ENCODE assay signal across 8 mouse cellular contexts in genomic region chr2:101905534-101906378, GRCm38 (mm10). TPM values are rescaled to one million over a fixed set of nuclear protein-coding genes. Genes with fewer than 3 reads are reported as not detected.
A peak's percentile ranks its signal among the peaks of the same experiment; 100 is the strongest.
DNase-seq lines count a peak whose midpoint lies in the region; ATAC-seq and TF ChIP-seq lines count a peak whose summit lies in the region.

No protein-coding gene starts in this region.

- no peak overlapping the region for H3K27ac ChIP-seq in cortical plate, adult 2 months (ENCODE audit: insufficient read depth, low read length)

- peak; percentile 86 for TF ChIP-seq CTCF in cortical plate, adult 2 months (IDR thresholded peaks at IDR 0.05; ENCODE audit: extremely low read depth, insufficient read depth, low read length)

- DNase-seq in ZHBTc4 (ENCODE audit: low read depth, low spot score): peak; percentile 90
- peak; percentile 71 for DNase-seq in gastrocnemius, postnatal 14 days
- DNase-seq in left cerebral cortex, adult 9 months (ENCODE audit: low spot score in 2 of 2): peak; percentile 50 to 90
- peak; percentile 88 for DNase-seq in right cerebral cortex, postnatal 14 days
- peak; percentile 69 for DNase-seq in urinary bladder, postnatal 25 days (ENCODE audit: low spot score)

- intact Hi-C loops in gastrocnemius, postnatal 14 days (cut with DNase I; ENCODE audit: low total_unique reads): loop anchor here (5.0 to 10.0 kb wide), 3 partner anchors 122 to 547 kb away; partner anchors contain the start of gene Fjx1

- TF ChIP-seq POLR2A in cortical plate, adult 2 months (IDR thresholded peaks at IDR 0.05; ENCODE audit: extremely low read depth, insufficient read depth, low read length): no peak

- no peak overlapping the region for H3K4me3 ChIP-seq in cortical plate, adult 2 months (ENCODE audit: insufficient read depth, low read length)

- peaks cover 2% of the 10 kb centered on the region; the same call in 1 of the 2 replicates for H3K4me1 ChIP-seq in cortical plate, adult 2 months (ENCODE audit: control insufficient read depth, insufficient read depth, low read length)

- ATAC-seq in inflammation-experienced regulatory T-cells, adult 6 months: peak; percentile 83
- ATAC-seq in megakaryocyte progenitor cell, adult 5-6 weeks (replicated peaks; ENCODE audit: poor library complexity): peak; percentile 95

RNA-seq across cellular contexts. Expression of gene Commd9, which starts 19.7 kb away (rescaled TPM):
- polyA plus RNA-seq in cortical plate, adult 2 months (2012; rRNA removed): 86.5 and 88.5 TPM in 2 replicates
- total RNA-seq in gastrocnemius, postnatal 14 days (2021): 10 to 100 TPM; 28.6 to 29.4 TPM
- polyA plus RNA-seq in inflammation-experienced regulatory T-cells, adult 6 months (2017; shearing (Covaris generic)): 10 to 100 TPM; 14.2 to 32.2 (median 21.2) TPM
- total RNA-seq in megakaryocyte progenitor cell, adult 5-6 weeks (2015): 11.7 and 17.1 TPM in 2 replicates
- 39.8 and 52.0 TPM in 2 replicates for total RNA-seq in megakaryocyte progenitor cell, adult 5-6 weeks (2017)

RNA-seq across cellular contexts. Expression of gene Prr5l, which starts 22.9 kb away (rescaled TPM):
- polyA plus RNA-seq in cortical plate, adult 2 months (2012; rRNA removed): 15.2 and 19.8 TPM in 2 replicates
- total RNA-seq in gastrocnemius, postnatal 14 days (2021): 1 to 10 TPM; 1.1 to 2.2 TPM
- 1 to 10 TPM; 1.0 to 2.4 (median 2.4) TPM for polyA plus RNA-seq in inflammation-experienced regulatory T-cells, adult 6 months (2017; shearing (Covaris generic))
- 0.27 and 0.35 TPM in 2 replicates for total RNA-seq in megakaryocyte progenitor cell, adult 5-6 weeks (2015)
- total RNA-seq in megakaryocyte progenitor cell, adult 5-6 weeks (2017): 0.17 TPM in 1 of 2 replicates, not detected in the other
